Mouse (Mus musculus) spleen, adult 12 weeks (tissue): ENCODE measurements around the gene Mylpf.

Experiments used
- DNase-seq: peaks from one replicate; pipeline ENCODE4 v3.0.0; 2022; ENCODE audit warnings: low spot score

Mylpf gene

DNA sequence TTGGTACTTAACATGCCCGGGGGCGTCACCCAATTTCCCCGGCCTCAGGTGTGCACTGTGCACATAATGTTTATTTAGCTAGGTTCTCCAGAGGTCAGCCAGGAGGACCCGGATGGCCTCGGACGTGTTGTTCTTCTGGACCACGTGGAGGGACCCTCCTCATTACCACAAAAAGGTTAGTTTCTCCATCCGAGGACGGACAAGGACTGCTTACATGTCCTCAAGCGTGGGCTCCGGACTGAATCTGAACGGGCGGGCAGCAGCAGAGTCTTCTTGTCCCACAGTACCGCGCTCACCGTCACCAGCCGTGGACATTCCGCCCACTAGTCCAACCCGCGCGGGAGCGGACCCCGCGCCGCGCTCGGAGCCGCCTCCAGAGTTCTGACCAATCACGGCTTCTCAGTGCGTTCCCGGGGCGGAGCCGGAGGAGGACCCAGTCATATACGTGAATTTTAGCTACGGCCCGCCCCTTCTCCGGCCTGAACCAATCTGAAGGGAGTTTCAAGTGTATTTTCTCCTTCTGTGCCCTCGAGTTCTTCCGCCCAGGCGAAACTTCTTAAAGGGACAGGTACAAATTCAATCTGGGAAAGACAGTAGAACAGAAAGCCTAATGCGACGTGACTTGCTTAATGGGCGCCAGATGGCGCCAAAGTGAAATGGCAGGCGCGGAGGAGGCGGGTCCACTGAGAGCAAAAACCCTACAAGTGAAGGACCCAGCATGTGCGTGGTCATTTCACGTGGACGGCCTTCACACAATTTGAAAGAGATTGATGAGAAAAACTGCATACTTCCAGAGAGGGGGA is 51.8 kb downstream of the Mylpf start, which contains the start of gene Dctpp1:
Dctpp1 (minus strand) TSS at position 401 of the 803 bp plus-strand sequence.
- peak; percentile 96 for DNase-seq

DNA sequence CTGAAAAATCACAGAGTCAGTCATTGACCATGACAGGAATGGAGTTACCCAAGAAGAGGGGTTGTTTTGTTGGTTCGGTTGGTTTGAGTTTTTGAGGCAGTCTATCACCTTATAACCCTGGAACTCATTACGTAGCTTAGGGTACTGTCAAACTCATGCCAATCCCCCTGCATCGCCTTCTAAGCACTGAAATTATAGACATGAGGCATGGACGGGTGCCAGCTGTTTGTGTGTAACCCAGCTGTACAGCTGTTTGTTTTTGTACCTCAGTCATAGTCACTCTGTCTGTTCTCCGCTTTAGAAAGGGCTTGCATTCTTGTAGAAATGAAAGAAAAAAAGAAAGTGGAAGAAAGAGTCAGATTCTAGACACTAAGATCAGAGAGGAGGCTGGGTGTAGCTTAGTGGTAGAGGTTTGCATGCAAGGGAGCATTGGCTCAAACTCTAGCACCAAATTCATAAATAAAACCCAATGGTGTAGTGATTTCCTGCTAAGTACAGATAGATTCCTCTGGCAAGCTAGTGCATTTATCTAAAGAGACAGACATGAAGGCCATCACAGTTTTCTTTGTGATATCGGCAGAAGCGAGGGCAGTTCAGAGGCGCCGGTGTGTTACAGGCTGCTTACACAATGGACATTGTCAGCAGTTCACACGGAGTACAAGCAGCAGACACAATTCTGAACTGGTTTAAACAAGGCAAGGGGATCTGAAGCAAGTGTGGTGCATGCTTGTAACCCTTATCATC is 53.7 kb downstream of the Mylpf start:
- DNase-seq, result no peak

DNA sequence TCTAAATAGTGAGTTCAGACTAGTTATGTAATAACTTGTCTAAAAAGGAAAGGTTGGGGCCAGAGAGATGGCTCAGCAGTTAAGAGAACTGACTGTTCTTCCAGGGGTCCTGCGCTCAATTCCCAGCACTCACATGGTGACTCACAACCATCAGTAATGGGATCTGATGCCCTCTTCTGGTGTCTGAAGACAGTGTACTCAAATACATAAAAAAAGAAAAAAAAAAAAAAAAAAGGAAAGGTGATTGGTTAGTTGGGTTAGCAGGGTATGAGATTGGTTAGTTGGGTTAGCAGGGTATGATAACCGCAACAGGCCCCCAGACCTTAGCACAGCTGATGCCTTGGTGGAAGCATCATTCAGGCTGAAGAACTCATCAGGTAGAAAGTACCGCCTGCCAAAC is 54.8 kb downstream of the Mylpf start:
- no peak for DNase-seq
